Mouse (Mus musculus): ENCODE data around the gene A730049H05Rik. TPM values are rescaled to one million over a fixed set of nuclear protein-coding genes. Genes with fewer than 3 reads are reported as not detected.

Gene A730049H05Rik
- total RNA-seq, 2 experiments from 2014 or later: 0.38 TPM; not detected in 1

DNA sequence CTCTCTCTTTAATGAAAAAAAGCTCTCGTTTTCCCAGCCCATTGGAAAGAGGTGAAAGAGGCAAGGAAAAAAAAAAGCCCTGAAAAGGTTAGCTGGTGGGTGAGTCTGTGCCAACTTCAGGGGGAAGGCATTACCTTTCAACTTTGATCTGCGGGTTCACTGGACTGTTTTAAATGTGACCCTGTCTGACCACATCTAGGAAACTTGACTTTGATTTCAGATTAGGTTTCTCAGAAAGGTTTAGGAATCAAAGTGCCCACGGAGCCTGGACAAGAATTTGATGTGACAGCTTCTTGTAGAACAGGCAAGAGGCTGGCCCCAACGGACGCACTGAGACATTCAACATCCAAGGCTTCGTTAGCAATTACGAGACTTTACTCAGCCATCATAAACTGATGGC lies 7.7 kb downstream of the A730049H05Rik start:
- no peak for DNase-seq
- intact Hi-C loops (cut with DNase I): no loop called here

DNA sequence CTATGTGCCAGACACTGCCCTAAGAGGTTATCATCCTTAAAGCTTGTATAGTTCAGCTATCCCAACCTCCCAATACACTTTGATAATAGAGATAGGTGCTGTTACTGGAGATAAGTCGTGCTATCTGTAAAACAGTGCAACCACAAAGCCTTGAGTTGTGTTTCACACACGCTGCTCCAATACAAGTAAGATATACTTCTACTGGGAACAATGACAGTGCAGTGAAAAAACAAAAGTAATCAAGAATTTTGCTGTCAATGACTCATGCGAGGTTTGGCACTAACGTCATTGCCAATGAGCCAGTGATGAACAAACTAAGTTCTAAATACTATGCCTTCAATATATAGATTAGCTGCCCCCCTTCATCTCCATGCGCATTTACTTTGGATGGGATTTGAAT lies 10.3 kb downstream of the A730049H05Rik start:
- intact Hi-C loops (cut with DNase I): no loop called here
- DNase-seq: no peak

DNA sequence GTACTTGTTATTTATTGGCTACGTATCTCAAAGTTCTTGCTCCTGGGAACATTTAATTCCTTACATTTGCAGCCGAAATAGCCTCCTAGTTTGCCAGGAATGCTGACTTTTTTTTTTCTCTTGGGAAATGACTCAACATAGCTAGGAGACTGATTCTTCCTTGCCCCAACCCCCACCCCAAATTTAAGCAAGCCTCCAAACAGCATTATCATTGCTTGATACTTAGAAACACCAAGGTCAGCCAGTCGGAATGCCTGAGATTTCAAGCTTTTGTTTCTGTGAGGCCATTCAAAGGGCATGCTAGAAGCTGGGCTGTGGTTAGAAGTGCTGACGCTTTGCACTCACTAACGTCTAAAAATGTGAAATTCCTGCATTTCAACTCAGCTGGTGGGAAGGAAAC lies 11.1 kb downstream of the A730049H05Rik start:
- intact Hi-C loops (cut with DNase I): no loop called here
- DNase-seq: peak; percentile 40 to 56

DNA sequence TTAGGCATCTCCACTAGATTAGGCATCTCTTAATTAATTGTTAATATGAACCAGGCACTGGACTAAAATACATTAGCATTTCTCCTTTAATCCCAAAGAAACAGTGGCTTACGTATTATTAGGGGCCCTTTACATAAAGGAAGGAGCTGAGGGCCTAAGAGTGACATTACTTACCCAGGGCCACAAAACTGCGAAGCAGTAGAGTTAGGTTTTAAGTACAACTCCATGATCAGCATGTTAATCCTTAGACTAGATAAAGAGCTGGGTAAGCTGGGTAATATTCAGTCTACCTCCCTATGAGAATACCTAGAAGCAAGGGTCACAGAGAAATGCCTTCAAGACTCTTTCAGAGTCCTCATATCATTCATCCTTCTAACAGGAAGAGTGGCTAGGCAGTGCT lies 12.9 kb downstream of the A730049H05Rik start:
- intact Hi-C loops (cut with DNase I): no loop called here

DNA sequence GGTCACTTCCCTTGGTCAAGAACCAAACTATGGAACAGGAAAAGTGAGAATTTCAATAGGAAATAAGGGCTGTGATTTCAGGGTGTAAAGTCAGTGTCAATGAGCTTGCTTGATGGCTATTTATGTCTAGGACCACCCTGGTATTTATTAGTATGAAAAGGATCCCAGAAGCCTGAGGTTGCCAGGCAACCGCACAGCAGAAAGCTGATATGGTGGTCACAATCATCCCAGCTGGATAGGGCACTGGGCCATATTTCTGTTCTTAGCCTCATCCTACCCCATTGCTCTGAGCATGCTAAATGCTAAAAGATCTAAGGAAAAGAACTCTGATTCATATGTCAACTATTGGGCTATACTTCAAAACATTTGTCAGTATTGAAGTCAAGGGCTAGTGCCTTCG lies 14.8 kb downstream of the A730049H05Rik start:
- no peak for DNase-seq
- intact Hi-C loops (cut with DNase I): no loop called here

More for the DNA sequence above, 12.9 kb downstream of the A730049H05Rik start:
- no peak for DNase-seq

DNA sequence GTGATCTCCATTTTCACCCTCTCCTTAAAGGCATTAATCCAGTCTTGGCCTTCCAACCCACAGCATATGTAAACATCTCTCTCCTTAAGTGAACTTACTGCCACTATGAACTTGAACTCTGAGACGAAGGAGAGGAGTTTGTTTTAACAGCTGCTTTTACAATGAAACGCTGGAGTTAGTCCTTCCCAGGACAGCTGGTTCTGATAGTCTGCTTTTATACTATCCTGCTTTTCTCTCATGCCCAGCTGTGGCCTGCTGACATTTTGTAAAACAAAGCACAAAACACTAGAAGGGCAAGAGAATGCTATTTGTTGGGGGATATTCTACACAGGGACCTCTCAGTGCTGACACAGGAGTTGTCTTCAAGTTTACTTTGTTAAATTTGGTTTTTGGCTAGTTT lies 25.7 kb downstream of the A730049H05Rik start:
- intact Hi-C loops (cut with DNase I): no loop called here
- no peak for DNase-seq

DNA sequence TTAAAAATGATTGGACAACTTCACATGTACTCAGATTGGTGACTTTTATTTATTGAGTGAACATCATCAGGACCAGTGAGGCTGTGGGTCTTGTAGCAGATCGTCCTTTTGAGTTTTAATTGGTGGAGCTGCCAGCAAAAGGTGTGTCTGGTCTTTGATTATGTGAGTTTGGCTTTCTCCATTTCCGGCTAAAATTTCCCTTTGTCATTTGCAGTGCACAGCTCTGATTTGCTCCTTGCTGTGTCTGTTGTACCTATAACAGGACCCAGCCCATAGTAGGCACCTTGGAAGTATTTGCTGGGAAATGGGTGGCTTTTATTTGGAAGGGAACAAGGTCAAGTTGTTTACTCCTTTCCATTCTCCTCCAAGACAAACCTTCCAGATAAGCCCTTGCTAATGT lies 27.2 kb downstream of the A730049H05Rik start:
- intact Hi-C loops (cut with DNase I): no loop called here
- DNase-seq: no peak

DNA sequence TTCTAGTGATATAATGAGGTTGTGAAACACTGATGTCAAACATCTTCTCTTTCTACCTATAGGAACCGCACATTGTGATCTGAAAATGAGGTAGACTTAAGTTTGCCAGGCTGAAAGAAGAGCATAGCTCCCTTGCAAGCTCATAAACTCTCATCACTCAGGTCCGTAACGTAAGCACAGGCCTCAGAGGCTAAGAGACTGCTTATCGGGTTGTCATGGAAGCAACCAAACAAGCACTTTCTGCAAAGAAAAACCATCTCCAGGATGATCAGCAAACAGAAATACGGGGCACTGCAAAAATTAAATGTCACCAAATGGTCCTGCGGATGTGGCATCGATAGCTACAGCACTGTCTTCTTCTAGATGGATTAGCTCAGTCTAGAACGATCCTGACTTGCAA lies 29.6 kb downstream of the A730049H05Rik start:
- DNase-seq: no peak
- intact Hi-C loops (cut with DNase I): no loop called here

DNA sequence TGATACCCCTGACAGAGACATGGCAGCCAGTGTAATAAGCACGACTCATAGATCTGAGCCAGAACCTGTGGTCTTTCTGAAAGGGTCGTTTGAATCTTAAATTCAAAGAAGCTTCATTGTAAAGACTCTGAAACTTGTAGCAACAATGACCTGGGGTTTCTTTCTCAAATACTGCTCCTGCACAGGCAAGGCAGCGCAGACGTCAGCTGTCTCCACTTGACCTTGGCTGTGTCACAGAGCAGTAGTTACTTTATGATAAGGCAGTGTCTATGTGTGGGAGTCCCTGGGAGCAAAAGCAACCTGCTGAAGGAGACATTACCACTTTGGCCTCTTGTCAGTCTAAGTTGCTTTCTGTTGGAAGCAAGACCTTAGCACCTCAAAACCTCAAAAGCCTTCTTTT lies 30.3 kb downstream of the A730049H05Rik start:
- intact Hi-C loops (cut with DNase I): no loop called here
- DNase-seq: peak in 1 of 2 experiments; percentile 47

DNA sequence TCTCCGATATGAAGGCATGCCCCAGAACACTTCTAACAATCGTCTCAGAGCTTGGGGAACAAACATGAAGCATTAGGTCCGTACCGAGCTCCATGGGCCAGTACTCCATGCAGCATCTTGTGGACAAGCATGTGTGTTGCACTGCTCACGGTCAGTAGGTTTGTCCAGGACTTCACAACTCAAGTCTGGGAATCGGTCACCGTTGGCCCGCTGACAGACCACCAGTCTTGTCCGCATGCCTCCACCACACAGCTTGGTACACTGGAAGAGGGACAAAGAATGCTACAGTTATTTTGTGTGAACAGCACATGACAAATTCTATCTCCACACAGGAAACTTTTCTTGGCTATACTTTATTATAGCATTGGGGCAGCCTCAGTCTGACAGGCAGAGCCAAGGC lies 32.9 kb downstream of the A730049H05Rik start:
- intact Hi-C loops (cut with DNase I): no loop called here
- peak; percentile 59 to 63 for DNase-seq

DNA sequence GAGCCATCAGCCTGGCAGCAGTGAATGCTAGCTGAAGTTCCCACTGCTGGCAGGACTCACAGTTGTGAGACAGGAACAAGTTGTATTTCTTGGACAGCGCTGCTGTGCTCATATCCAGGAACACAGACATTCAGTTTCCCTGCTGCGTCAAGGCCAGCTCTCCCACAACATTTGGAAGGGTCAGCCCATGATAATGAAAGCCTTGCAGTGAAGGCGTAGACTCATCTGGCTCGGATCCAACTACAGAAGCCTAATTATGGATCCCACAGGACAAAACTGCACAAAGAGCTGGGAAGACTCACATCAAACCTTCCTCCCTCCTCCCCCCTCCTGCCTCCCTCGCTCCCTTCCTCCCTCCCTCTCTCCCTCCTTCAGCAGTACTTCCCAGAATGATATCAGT lies 34.0 kb downstream of the A730049H05Rik start:
- DNase-seq: peak; percentile 88 to 94
- intact Hi-C loops (cut with DNase I): loop anchor here (2.0 kb wide), 1 partner anchor 19 kb away; the partner anchor contains the start of gene Gm15737

DNA sequence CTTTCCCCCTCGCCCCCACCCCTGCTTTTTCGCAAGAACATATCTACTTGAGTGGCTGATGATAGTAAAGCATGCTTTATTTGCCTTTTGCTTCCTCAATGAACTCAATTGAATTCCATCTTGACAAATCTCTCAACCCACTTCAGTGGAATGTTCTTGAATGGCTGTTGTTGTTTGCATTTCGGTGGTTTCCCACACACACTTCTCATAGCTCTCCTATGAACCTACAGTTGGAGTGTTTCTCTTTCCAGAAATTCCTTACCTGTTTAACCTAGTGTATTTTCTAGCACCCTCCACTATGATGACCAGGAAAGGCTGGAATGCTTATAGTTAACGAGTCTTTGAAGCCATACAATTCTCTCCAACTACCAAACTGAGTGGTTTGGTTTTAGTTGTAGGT lies 38.6 kb downstream of the A730049H05Rik start:
- intact Hi-C loops (cut with DNase I): no loop called here
- no peak for DNase-seq

DNA sequence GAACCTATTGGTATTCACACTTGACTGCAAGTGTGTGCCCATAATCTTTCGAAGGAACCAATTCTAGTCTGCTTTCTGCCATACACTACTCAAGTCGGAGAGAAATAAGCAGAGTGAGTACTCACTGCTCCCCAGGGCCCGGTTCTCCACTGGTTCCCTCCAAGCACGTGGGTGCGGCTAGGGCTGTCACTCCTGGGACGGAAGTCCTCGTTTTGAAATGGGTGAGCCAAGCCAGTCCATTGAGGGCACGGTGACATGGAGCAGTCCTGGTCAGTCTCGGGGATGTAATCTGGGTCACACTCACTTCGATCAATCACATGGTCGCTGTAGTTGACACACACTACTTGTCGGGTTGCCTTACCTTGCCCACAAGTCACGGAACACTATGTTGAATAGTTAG lies 41.5 kb downstream of the A730049H05Rik start:
- intact Hi-C loops (cut with DNase I): no loop called here
- no peak for DNase-seq

DNA sequence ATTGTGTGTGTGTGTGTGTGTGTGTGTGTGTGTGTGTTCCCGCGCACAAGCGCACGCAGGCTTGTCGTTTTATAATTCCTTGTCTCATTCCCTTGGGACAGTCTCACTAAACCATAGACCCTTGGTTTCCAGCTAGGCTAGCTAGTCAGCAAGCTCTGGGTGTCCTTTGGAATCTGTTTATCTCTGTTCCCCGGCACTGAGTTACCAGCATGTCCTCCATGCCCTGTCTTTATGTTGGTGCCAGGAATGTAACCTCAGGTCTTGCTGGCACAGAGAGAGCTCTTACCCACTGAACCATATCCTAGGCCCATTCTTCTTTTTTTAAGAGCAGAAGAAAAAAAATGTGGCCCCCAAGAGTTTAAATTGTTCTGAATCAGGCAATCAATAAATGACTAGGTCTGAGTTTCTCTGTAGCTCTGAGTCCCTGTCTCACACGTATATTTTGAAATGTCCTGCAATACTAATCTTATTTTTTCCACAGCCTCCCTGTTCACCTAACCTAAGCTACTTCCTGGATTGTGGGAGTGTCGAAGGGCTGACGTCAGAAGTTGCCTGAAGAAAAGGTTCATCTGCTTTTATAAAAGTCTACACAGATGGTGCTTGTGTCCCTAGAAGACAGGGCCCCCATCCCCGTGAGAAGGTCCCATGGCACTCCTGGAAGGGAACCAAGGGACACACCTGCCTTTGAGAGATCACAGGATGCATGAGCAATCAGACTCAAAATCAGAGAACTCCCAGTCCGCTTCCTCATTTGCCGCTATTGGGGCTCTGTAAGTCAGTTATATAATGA lies 42.6 kb downstream of the A730049H05Rik start:
- intact Hi-C loops (cut with DNase I): no loop called here
- DNase-seq: no peak

DNA sequence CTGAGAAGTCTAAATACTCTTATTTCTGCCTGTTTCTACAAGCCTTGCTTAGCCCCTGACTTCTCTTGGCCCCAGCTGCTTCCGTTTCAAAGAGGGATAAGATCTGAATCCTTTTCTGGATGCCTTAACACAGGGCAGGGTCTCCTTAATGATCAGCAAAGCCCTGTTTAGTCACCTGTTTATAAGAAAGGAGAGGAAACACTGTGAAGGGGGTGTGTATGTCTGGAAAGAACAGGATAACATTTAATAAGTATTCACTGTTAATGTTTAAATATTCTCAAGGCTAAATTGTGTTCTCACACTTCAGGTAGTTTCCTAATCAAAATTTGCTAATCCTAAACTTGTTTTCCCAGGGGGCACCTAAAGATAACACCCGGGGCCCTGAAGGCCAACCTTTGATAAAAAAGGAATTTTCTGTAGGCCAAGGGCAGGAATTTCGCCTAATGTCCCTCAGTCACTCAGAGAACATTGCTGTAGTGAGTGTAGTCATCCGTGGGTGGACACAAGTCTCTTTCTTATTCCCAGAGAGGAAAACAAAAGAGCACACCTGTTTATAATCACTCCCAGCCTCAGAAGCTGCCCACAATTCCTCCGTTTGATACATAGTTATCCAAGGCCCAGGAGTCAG lies 44.1 kb downstream of the A730049H05Rik start:
- intact Hi-C loops (cut with DNase I): no loop called here

DNA sequence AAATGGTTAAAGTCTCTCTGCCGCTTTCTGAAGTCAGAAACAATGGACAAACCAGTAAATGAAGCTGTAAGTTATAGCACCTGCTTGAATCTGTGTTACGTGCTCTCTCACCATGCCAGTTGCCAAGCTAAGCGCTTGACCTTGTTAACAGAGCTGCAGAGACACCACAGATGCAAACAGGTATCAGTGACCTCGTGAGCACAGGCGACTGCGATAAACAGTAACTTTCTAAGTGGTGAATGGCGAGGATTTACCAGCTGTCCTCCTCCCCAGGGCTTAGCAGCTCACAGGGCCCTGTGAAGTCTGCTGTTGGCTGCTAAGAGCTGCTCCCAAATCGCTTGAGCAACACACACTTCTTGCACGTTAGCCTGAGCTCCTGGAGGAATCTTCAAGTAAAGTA lies 46.3 kb downstream of the A730049H05Rik start:
- intact Hi-C loops (cut with DNase I): no loop called here
- peak in 1 of 2 experiments; percentile 61 for DNase-seq

More for the DNA sequence above, 44.1 kb downstream of the A730049H05Rik start:
- DNase-seq: no peak

DNA sequence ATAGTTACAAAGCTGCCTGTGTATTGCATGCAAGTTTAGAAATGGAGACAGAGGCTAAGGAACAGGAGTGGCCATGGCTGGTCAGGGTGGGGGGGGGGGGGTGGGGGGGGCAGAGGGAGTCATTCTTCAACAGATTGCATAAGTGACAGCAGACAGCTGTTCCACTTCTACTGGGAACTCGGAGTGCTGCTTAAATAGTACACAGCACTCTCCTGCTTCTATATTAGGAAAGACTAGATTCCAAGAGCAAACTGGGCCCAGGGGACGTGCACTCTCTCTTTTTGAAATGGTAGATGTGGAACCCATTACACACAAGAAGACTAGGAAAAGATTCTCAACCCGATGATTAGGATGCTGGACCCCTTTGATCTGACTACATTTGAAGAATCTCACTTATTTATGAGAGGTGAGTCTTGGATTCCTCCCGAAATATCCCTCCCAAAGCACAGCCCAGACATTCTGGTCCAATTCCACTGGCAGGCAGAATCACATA lies 52.9 kb downstream of the A730049H05Rik start, which contains the start of gene Gm15737:
Gm15737 (plus strand) TSS at position 269 of the 493 bp plus-strand sequence.
- DNase-seq: peak; percentile 80
- intact Hi-C loops (cut with DNase I): loop anchor here (2.0 kb wide), 1 partner anchor 18 kb away; no protein-coding TSS in a partner anchor

DNA sequence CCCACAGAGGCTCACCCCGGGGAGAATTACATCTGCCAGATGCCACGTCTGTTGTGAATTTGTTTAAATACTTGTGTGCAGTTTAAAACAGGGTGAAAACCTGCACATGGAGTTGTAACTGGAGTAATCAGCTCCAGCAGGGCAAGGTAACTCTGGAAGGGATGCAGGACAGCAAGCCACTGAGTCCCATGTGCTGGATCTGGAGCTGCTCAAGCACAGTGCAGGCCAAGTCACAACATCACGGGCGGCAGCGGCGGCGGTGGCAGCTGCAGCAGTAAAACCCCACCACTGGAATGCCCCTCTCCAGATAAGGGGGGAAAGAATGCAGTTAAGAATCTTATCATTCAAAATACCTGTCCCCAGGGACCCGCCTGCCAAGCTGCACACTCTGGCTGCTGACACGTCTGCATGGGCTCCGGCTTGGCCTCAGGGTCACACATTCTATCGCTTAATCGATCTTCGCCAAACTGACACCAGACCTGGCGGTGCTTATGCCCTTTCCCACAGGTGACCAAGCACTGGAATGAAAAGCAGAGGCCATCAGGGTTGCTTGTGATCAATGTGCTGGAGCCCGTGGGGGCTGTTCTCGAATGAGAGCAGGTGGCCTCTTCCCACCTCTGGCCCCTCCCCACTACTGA lies 53.4 kb downstream of the A730049H05Rik start:
- peak in 1 of 2 experiments; percentile 63 for DNase-seq
- intact Hi-C loops (cut with DNase I): loop anchor here (2.0 kb wide), 1 partner anchor 19 kb away; no protein-coding TSS in a partner anchor

DNA sequence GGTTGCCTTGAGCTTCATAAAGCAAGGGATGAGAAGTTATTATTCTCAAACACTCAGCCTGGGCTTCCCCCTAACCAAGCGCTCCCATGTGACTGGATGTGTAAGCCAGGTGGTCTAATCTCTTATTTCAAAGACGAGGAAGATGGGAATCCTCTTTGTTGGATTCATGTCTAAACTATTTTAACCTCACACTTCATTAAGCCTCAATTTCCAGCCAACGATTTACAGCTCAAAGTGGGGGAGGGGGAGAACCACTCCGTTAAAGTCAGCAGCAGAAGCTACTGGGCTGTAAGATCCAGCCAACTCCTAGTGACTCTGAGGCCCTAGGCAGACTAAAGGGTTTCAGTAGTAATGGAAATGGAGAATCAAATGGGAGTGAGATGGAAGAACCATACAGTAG lies 55.5 kb downstream of the A730049H05Rik start:
- intact Hi-C loops (cut with DNase I): no loop called here
- DNase-seq: no peak

DNA sequence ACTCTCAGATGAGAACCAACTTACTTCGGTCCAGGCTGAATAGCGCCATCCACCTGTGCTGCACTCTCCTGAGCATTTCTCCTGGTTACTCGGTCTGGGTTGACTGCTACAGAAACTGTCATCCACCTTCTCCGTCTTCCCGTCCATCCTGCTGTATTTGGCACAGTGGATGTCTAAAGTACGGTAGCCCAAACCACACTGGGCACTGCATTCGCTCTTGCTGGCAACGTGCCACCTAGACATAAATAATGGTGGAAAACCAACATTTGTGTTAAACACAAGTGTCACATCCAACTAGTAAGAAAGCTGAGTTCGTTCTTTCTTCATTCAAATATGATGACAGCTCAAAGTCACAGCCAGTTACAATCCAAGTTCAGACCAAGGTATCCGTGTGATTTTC lies 56.5 kb downstream of the A730049H05Rik start:
- intact Hi-C loops (cut with DNase I): no loop called here

DNA sequence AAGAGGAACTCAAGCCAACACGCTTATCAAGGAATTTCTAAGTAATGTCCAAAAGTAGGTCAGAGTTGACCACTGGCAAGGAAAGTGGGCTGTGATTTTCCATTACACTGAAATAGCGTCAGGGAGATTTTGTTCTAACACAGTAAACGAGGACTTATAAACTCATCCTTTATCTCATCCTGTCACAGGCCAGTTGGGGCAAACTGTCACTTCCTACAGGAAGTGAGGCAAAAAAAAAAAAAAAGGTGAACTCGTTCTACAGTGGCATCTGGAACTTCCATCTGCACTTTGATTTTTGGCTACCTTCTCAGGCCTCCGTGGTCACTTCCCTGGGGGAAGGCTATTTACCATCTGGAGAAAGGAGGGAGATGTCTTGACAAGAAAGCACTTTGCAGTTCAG lies 58.6 kb downstream of the A730049H05Rik start:
- intact Hi-C loops (cut with DNase I): no loop called here
- DNase-seq: peak; percentile 67

More for the DNA sequence above, 56.5 kb downstream of the A730049H05Rik start:
- DNase-seq: no peak

All from heart, postnatal 10 days (tissue).